In genomic region chr1:194680136-194680535, GRCm38 (mm10) we compare ENCODE assay signal across 17 mouse cellular contexts.
DNase-seq lines count a peak whose midpoint lies in the region; ATAC-seq and TF ChIP-seq lines count a peak whose summit lies in the region.
"Had no signal": no experiment of that assay in that cellular context is flagged by ENCODE, and none has a peak within 500 bp of the region (broad histone marks: within the 10 kb centered on the region; RNA-seq: fewer than 3 reads in every experiment).

No protein-coding gene starts in this region.

- TF ChIP-seq EP300 in liver, postnatal 0 days (IDR thresholded peaks at IDR 0.05; ENCODE audit: low read depth), result no peak

- peak overlapping the region; percentile 69 for H3K27ac ChIP-seq in heart, embryonic 13.5 days (replicated peaks)
- no peak overlapping the region for H3K27ac ChIP-seq in lung, embryonic 14.5 days (ENCODE audit: low read depth)
- peak overlapping the region; percentile 84 for H3K27ac ChIP-seq in liver, postnatal 0 days (ENCODE audit: low read depth)
- H3K27ac ChIP-seq in cerebellum, adult 2 months (ENCODE audit: insufficient read depth, low read length), result no peak overlapping the region
- H3K27ac ChIP-seq: forebrain, embryonic 12.5 days; stomach, postnatal 0 days had no signal

- no peaks in the 10 kb centered on the region for H3K36me3 ChIP-seq in heart, embryonic 13.5 days
- no peaks in the 10 kb centered on the region for H3K36me3 ChIP-seq in lung, embryonic 14.5 days (ENCODE audit: insufficient read depth)
- no peaks in the 10 kb centered on the region for H3K36me3 ChIP-seq in liver, postnatal 0 days (replicated peaks; ENCODE audit: insufficient read depth, low read length)
- H3K36me3 ChIP-seq: forebrain, embryonic 12.5 days; G1E had no signal

- H3K4me3 ChIP-seq in heart, embryonic 13.5 days, result no peak overlapping the region
- no peak overlapping the region for H3K4me3 ChIP-seq in lung, embryonic 14.5 days (ENCODE audit: low read depth, low read length)
- no peak overlapping the region for H3K4me3 ChIP-seq in liver, postnatal 0 days (ENCODE audit: low read depth, low read length)
- H3K4me3 ChIP-seq in cerebellum, adult 2 months (replicated peaks; ENCODE audit: insufficient read depth, low read depth, low read length), result no peak overlapping the region
- H3K4me3 ChIP-seq: forebrain, embryonic 12.5 days had no signal

- H3K4me1 ChIP-seq in heart, embryonic 13.5 days, result peaks cover 72% of the 10 kb centered on the region
- peaks cover 24% of the 10 kb centered on the region for H3K4me1 ChIP-seq in lung, embryonic 14.5 days (ENCODE audit: insufficient read depth)
- peaks cover 35% of the 10 kb centered on the region for H3K4me1 ChIP-seq in liver, postnatal 0 days (ENCODE audit: insufficient read depth)
- peaks cover 24% of the 10 kb centered on the region for H3K4me1 ChIP-seq in cerebellum, adult 2 months (ENCODE audit: control insufficient read depth, insufficient read depth, low read length)

- H3K9me3 ChIP-seq in heart, embryonic 13.5 days, result no peaks in the 10 kb centered on the region
- H3K9me3 ChIP-seq in lung, embryonic 14.5 days (ENCODE audit: low read depth, low read length), result no peaks in the 10 kb centered on the region
- H3K9me3 ChIP-seq in liver, postnatal 0 days (ENCODE audit: low read length), result no peaks in the 10 kb centered on the region
- H3K9me3 ChIP-seq: forebrain, embryonic 12.5 days; G1E had no signal

- intact Hi-C loops in heart, postnatal 25 days (cut with DNase I), result no loop called here

- no peak for TF ChIP-seq CTCF in lung, embryonic 14.5 days (IDR thresholded peaks at IDR 0.05; ENCODE audit: low read depth)
- TF ChIP-seq CTCF in liver, postnatal 0 days (IDR thresholded peaks at IDR 0.05; ENCODE audit: low read depth), result no peak
- TF ChIP-seq CTCF in cerebellum, adult 2 months (IDR thresholded peaks at IDR 0.05; ENCODE audit: borderline replicate concordance, insufficient read depth, low read depth, low read length), result no peak

- no peak for DNase-seq in heart, postnatal 25 days (ENCODE audit: low spot score)
- peak; percentile 29 for DNase-seq in lung, embryonic 14.5 days
- no peak for DNase-seq in lung, postnatal 4 days
- peak; percentile 49 for DNase-seq in embryo, embryonic 10.5 days (ENCODE audit: low spot score)
- no peak for DNase-seq in liver, postnatal 0 days
- no peak for DNase-seq in cerebellum, adult 2 months
- DNase-seq in gastrocnemius, postnatal 10 days, result no peak
- DNase-seq: cerebellum, adult 11 months; kidney, postnatal 14 days; lung, postnatal 36 days; midbrain, embryonic 14.5 days; right cerebral cortex, postnatal 14 days; thymus, postnatal 14 days had no signal

- no peaks in the 10 kb centered on the region for H3K27me3 ChIP-seq in heart, embryonic 13.5 days (replicated peaks)
- no peaks in the 10 kb centered on the region for H3K27me3 ChIP-seq in lung, embryonic 14.5 days (ENCODE audit: insufficient read depth, low read length)
- H3K27me3 ChIP-seq in liver, postnatal 0 days (ENCODE audit: insufficient read depth, low read length), result no peaks in the 10 kb centered on the region
- no peaks in the 10 kb centered on the region for H3K27me3 ChIP-seq in cerebellum, adult 2 months (ENCODE audit: control insufficient read depth, insufficient read depth, low read length)
- H3K27me3 ChIP-seq: forebrain, embryonic 12.5 days had no signal

- no peak overlapping the region for H3K9ac ChIP-seq in heart, embryonic 13.5 days
- no peak overlapping the region for H3K9ac ChIP-seq in lung, embryonic 14.5 days
- no peak overlapping the region for H3K9ac ChIP-seq in liver, postnatal 0 days (replicated peaks)
- H3K9ac ChIP-seq: forebrain, embryonic 12.5 days had no signal

- no peak overlapping the region for H3K4me2 ChIP-seq in heart, embryonic 13.5 days
- no peak overlapping the region for H3K4me2 ChIP-seq in lung, embryonic 14.5 days
- H3K4me2 ChIP-seq in liver, postnatal 0 days (ENCODE audit: low read depth, low read length), result no peak overlapping the region
- H3K4me2 ChIP-seq: forebrain, embryonic 12.5 days had no signal

- no peak for TF ChIP-seq POLR2A in cerebellum, adult 2 months (IDR thresholded peaks at IDR 0.05; ENCODE audit: borderline replicate concordance, insufficient read depth, low read length)

- WGBS in heart, embryonic 13.5 days, result 19% methylated on average over 2 of the region's 2 CpGs
- WGBS in lung, embryonic 14.5 days, result 18% methylated on average over 2 of the region's 2 CpGs
- 54% methylated on average over 2 of the region's 2 CpGs for WGBS in liver, postnatal 0 days (ENCODE audit: insufficient replicate concordance)
- 69% methylated on average over 2 of the region's 2 CpGs for WGBS in cerebellum, adult 2 months

- no peak for ATAC-seq in heart, embryonic 13.5 days (ENCODE audit: extremely low read depth, insufficient number of reproducible peaks, low FRiP score, low TSS enrichment)
- 0 out of 2 replicates have a peak, but pooled peaks have one; percentile 36 for ATAC-seq in lung, embryonic 14.5 days (ENCODE audit: insufficient read depth)
- ATAC-seq in liver, postnatal 0 days, result no peak

Comparison
In these comparisons a context has a peak if more than half of its experiments do, and no peak if none do; other contexts are left out.
1. DNase-seq: peak in lung, embryonic 14.5 days (single experiment) and embryo, embryonic 10.5 days (single experiment); none in heart, postnatal 25 days (single experiment), lung, postnatal 4 days (0 of 2), liver, postnatal 0 days (single experiment), cerebellum, adult 2 months (0 of 2) and gastrocnemius, postnatal 10 days (single experiment).
2. H3K27ac ChIP-seq: peak in heart, embryonic 13.5 days (single experiment) and liver, postnatal 0 days (single experiment); none in lung, embryonic 14.5 days (single experiment) and cerebellum, adult 2 months (single experiment).